Comparison of ENCODE assay signal across 11 mouse cellular contexts in genomic region chr9:21796919-21797318, GRCm38 (mm10). TPM values are rescaled to one million over a fixed set of nuclear protein-coding genes. Genes with fewer than 3 reads are reported as not detected.
A peak's percentile ranks its signal among the peaks of the same experiment; 100 is the strongest.
DNase-seq lines count a peak whose midpoint lies in the region; ATAC-seq lines count a peak whose summit lies in the region.
"Had no signal": no experiment of that assay in that cellular context is flagged by ENCODE, and none has a peak within 500 bp of the region (broad histone marks: within the 10 kb centered on the region; RNA-seq: fewer than 3 reads in every experiment).

No protein-coding gene starts in this region.

- peak overlapping the region; percentile 92 for H3K4me3 ChIP-seq in heart, embryonic 11.5 days (ENCODE audit: low read depth, low read length)
- peak overlapping the region; percentile 75 for H3K4me3 ChIP-seq in liver, embryonic 11.5 days (ENCODE audit: low read depth, low read length)

- H3K9ac ChIP-seq in heart, embryonic 11.5 days (ENCODE audit: low read depth, low read length), result peak overlapping the region; percentile 16
- H3K9ac ChIP-seq in liver, embryonic 11.5 days (ENCODE audit: low read depth, low read length), result no peak overlapping the region

- peak overlapping the region; percentile 92; the same call in 1 of the 2 replicates for H3K27ac ChIP-seq in heart, embryonic 11.5 days (ENCODE audit: low read depth, low read length)
- peak overlapping the region; percentile 54; the same call in 1 of the 2 replicates for H3K27ac ChIP-seq in liver, embryonic 11.5 days (ENCODE audit: low read depth, low read length)

- H3K4me2 ChIP-seq in heart, embryonic 11.5 days, result peak overlapping the region; percentile 81
- peak overlapping the region; percentile 98 for H3K4me2 ChIP-seq in liver, embryonic 11.5 days

- H3K9me3 ChIP-seq in heart, embryonic 11.5 days (replicated peaks; ENCODE audit: control insufficient read depth, low read length), result no peaks in the 10 kb centered on the region
- no peaks in the 10 kb centered on the region for H3K9me3 ChIP-seq in liver, embryonic 11.5 days (ENCODE audit: control insufficient read depth, low read length)

- DNase-seq in heart, postnatal 25 days (ENCODE audit: low spot score), result no peak
- DNase-seq in testis, postnatal 10 days (ENCODE audit: low spot score), result peak; percentile 43
- no peak for DNase-seq in testis, postnatal 14 days (ENCODE audit: low spot score)
- DNase-seq in liver, embryonic 11.5 days (ENCODE audit: low spot score), result no peak
- no peak for DNase-seq in left cerebral cortex, postnatal 36 days (ENCODE audit: low spot score in 2 of 2)
- no peak for DNase-seq in gastrocnemius, adult 8-10 months (ENCODE audit: low spot score in 2 of 2)
- DNase-seq: adrenal gland, adult 2 months had no signal

- ATAC-seq in heart, embryonic 11.5 days (replicated peaks; ENCODE audit: insufficient number of reproducible peaks, low FRiP score, low TSS enrichment), result no peak
- ATAC-seq in liver, embryonic 11.5 days (replicated peaks; ENCODE audit: low FRiP score), result no peak
- no peak for ATAC-seq in cerebellum, adult (ENCODE audit: insufficient number of reproducible peaks, low FRiP score, low TSS enrichment)
- ATAC-seq: CD4-positive, CD25-positive, alpha-beta regulatory T cell, adult 4 months had no signal

- intact Hi-C loops in heart, postnatal 25 days (cut with DNase I), result no loop called here
- intact Hi-C loops in left cerebral cortex, postnatal 36 days (cut with DNase I), result no loop called here

- peaks cover 30% of the 10 kb centered on the region for H3K4me1 ChIP-seq in heart, embryonic 11.5 days (ENCODE audit: control insufficient read depth, insufficient read depth, low read length)
- peaks cover 25% of the 10 kb centered on the region for H3K4me1 ChIP-seq in liver, embryonic 11.5 days (replicated peaks; ENCODE audit: control insufficient read depth, insufficient read depth, low read length)

- H3K27me3 ChIP-seq in heart, embryonic 11.5 days (ENCODE audit: control insufficient read depth, insufficient read depth, low read length), result no peaks in the 10 kb centered on the region
- H3K27me3 ChIP-seq in liver, embryonic 11.5 days (replicated peaks; ENCODE audit: control insufficient read depth, insufficient read depth, low read length), result no peaks in the 10 kb centered on the region

- peaks cover 29% of the 10 kb centered on the region for H3K36me3 ChIP-seq in heart, embryonic 11.5 days (ENCODE audit: control insufficient read depth, insufficient read depth, low read length)
- peaks cover 23% of the 10 kb centered on the region for H3K36me3 ChIP-seq in liver, embryonic 11.5 days (ENCODE audit: control insufficient read depth, insufficient read depth, low read length)

- 68% methylated on average over 3 of the region's 3 CpGs for WGBS in heart, embryonic 11.5 days (ENCODE audit: insufficient replicate concordance)
- WGBS in liver, embryonic 11.5 days, result 74% methylated on average over 3 of the region's 3 CpGs

RNA-seq across cellular contexts. Expression of gene Kank2, which starts 1.6 kb away (rescaled TPM):
- polyA plus RNA-seq in heart, embryonic 11.5 days (2014; fragmentation: Nextera tagmentation; extraction: Ambion mirVana), result 8.9 and 9.0 TPM in 2 replicates
- total RNA-seq in heart, postnatal 25 days (2021), result 10 to 100 TPM; 52.5 to 58.0 TPM
- polyA plus RNA-seq in liver, embryonic 11.5 days (2014; fragmentation: Nextera tagmentation; extraction: Ambion mirVana), result 4.7 and 6.7 TPM in 2 replicates
- total RNA-seq in left cerebral cortex, postnatal 36 days (2021), result 1 to 10 TPM; 6.5 to 8.4 TPM
- 10 to 100 TPM; 13.0 to 15.2 (median 14.2) TPM for total RNA-seq in gastrocnemius, adult 8-10 months (2022)
- polyA plus RNA-seq: CD4-positive, CD25-positive, alpha-beta regulatory T cell, adult 4 months had no signal

RNA-seq across cellular contexts. Expression of gene Spc24, which starts 36.8 kb away (rescaled TPM):
- polyA plus RNA-seq in heart, embryonic 11.5 days (2014; fragmentation: Nextera tagmentation; extraction: Ambion mirVana), result 90.5 and 103 TPM in 2 replicates
- total RNA-seq in heart, postnatal 25 days (2021), result 1 to 10 TPM; 3.2 to 4.0 TPM
- 151 and 170 TPM in 2 replicates for polyA plus RNA-seq in liver, embryonic 11.5 days (2014; fragmentation: Nextera tagmentation; extraction: Ambion mirVana)
- total RNA-seq in left cerebral cortex, postnatal 36 days (2021), result 1 to 10 TPM; 1.5 TPM
- total RNA-seq in gastrocnemius, adult 8-10 months (2022), result 1 to 10 TPM; 1.5 to 3.3 (median 1.7) TPM

RNA-seq across cellular contexts. Expression of gene Angptl8, which starts 38.4 kb away (rescaled TPM):
- polyA plus RNA-seq in heart, embryonic 11.5 days (2014; fragmentation: Nextera tagmentation; extraction: Ambion mirVana), result 1.1 and 1.9 TPM in 2 replicates
- not detected for total RNA-seq in heart, postnatal 25 days (2021)
- polyA plus RNA-seq in liver, embryonic 11.5 days (2014; fragmentation: Nextera tagmentation; extraction: Ambion mirVana), result 16.1 and 17.4 TPM in 2 replicates
- not detected for total RNA-seq in left cerebral cortex, postnatal 36 days (2021)
- not detected for total RNA-seq in gastrocnemius, adult 8-10 months (2022)
- total RNA-seq: hematopoietic stem cell, adult 5-6 weeks had no signal
- polyA plus RNA-seq: CD4-positive, CD25-positive, alpha-beta regulatory T cell, adult 4 months had no signal

RNA-seq across cellular contexts. Expression of gene Dock6, which starts 55.5 kb away (rescaled TPM):
- 43.9 and 50.1 TPM in 2 replicates for polyA plus RNA-seq in heart, embryonic 11.5 days (2014; fragmentation: Nextera tagmentation; extraction: Ambion mirVana)
- 10 to 100 TPM; 34.9 to 36.9 TPM for total RNA-seq in heart, postnatal 25 days (2021)
- 14.9 and 21.6 TPM in 2 replicates for polyA plus RNA-seq in liver, embryonic 11.5 days (2014; fragmentation: Nextera tagmentation; extraction: Ambion mirVana)
- 10 to 100 TPM; 11.4 to 18.8 TPM for total RNA-seq in left cerebral cortex, postnatal 36 days (2021)
- total RNA-seq in gastrocnemius, adult 8-10 months (2022), result 1 to 10 TPM; 4.7 to 8.3 (median 5.2) TPM
